Mouse (Mus musculus) ES-E14 (cell line): Measurements from ENCODE around the gene Il34. TPM values are rescaled to one million over a fixed set of nuclear protein-coding genes. Genes with fewer than 3 reads are reported as not detected.

Source experiments
- DNase-seq: peaks from one replicate; pipeline ENCODE4 v3.0.0-alpha.2; 2013; ENCODE audit warnings: low read depth, low spot score
- H3K27ac ChIP-seq: 2 replicates; pipeline ENCODE4 v1.5.1; 2012; ENCODE audit warnings: low read depth, mild to moderate bottlenecking, low read length, moderate library complexity, mixed read lengths; ENCODE audit not compliant: poor library complexity, insufficient read depth, severe bottlenecking
- H3K36me3 ChIP-seq: 2 replicates; pipeline ENCODE4 v1.6.1; 2012; ENCODE audit warnings: mild to moderate bottlenecking, low read length, moderate library complexity, mixed read lengths; ENCODE audit not compliant: control insufficient read depth, poor library complexity, insufficient read depth, severe bottlenecking
- H3K4me1 ChIP-seq, 2 experiments: fragments of 150-350 bp in 1 of 2; sonication (generic) in 1 of 2; 2 replicates each; pipeline ENCODE4 v1.6.1; 2012; ENCODE audit warnings: low read length in 2 of 2, mild to moderate bottlenecking in 1 of 2, mixed read lengths in 1 of 2; ENCODE audit not compliant: control insufficient read depth in 2 of 2, insufficient read depth in 2 of 2, poor library complexity in 1 of 2
- H3K4me3 ChIP-seq, 2 experiments: fragments of 150-350 bp in 1 of 2; sonication (generic) in 1 of 2; 2 replicates each; pipeline ENCODE4 v1.5.1; 2012; ENCODE audit warnings: low read length in 2 of 2, low read depth in 1 of 2, mild to moderate bottlenecking in 1 of 2, mixed read lengths in 1 of 2; ENCODE audit not compliant: insufficient read depth in 1 of 2, poor library complexity in 1 of 2, severe bottlenecking in 1 of 2
- H3K9ac ChIP-seq: 2 replicates; pipeline ENCODE4 v1.6.1; 2012; ENCODE audit warnings: low read depth, mild to moderate bottlenecking, low read length, mixed read lengths; ENCODE audit not compliant: poor library complexity, insufficient read depth, severe bottlenecking
- H3K9me3 ChIP-seq: fragments of 150-350 bp; sonication (generic); 2 replicates; pipeline ENCODE4 v1.6.1; 2012; ENCODE audit warnings: low read depth, mild to moderate bottlenecking, low read length; ENCODE audit not compliant: control insufficient read depth, insufficient read depth
- CHD2 ChIP-seq: IDR thresholded peaks from 2 replicates; pipeline ENCODE4 v1.6.1; 2014; ENCODE audit warnings: mild to moderate bottlenecking, low read depth, low read length, inconsistent platforms
- HCFC1 ChIP-seq: IDR thresholded peaks from 2 replicates; pipeline ENCODE4 v1.6.1; 2012; ENCODE audit warnings: low read length, inconsistent platforms, borderline replicate concordance; ENCODE audit not compliant: insufficient read depth
- MAFK ChIP-seq: IDR thresholded peaks from 2 replicates; pipeline ENCODE4 v1.6.1; 2014; ENCODE audit warnings: mild to moderate bottlenecking, low read depth, low read length, inconsistent platforms; ENCODE audit not compliant: insufficient read depth
- ZC3H11A ChIP-seq: IDR thresholded peaks from 2 replicates; pipeline ENCODE4 v1.6.1; 2012; ENCODE audit warnings: low read depth, mild to moderate bottlenecking, inconsistent platforms, low read length, borderline replicate concordance
- ZNF384 ChIP-seq: IDR thresholded peaks from 2 replicates; pipeline ENCODE4 v1.6.1; 2012; ENCODE audit warnings: low read depth, low read length, inconsistent platforms
- in situ Hi-C, 2 experiments: fragments of 600-800 bp; cut with MboI; formaldehyde crosslinking; loops; one replicate each; pipeline ENCODE4 v1.15.1; 2025; ENCODE audit warnings: low sequenced_read_pairs in 2 of 2, inconsistent platforms in 1 of 2; ENCODE audit not compliant: unreplicated experiment in 2 of 2
- total RNA-seq: library from RNA; depleted of rRNA; stranded (reverse); fragments of 300-350 nt; gene quantifications from 2 replicates; pipeline ENCODE4 v1.2.3, GENCODE M21; 2012

The Il34 gene
- total RNA-seq, 1 experiment = 4.6 TPM

- peak within 1 kb of the TSS; percentile 93 for H3K27ac ChIP-seq
- peak within 1 kb of the TSS; percentile 93 to 97 for H3K4me3 ChIP-seq
- no peaks in the 10 kb centered on the region for H3K9me3 ChIP-seq
- H3K36me3 ChIP-seq = peaks cover 33% of the 10 kb centered on the region
- peak; percentile 74 for DNase-seq
- TF ChIP-seq HCFC1 (peak; percentile 75; the same call in 1 of the 2 replicates), MAFK (no peak)
- H3K9ac ChIP-seq = peak within 1 kb of the TSS; percentile 100
- H3K4me1 ChIP-seq = no peaks in the 10 kb centered on the region; a peak in 1 of 4 replicates
- in situ Hi-C loops = loop anchor here (10.0 to 25.0 kb wide), 2 partner anchors 198 to 441 kb away; no protein-coding TSS in a partner anchor
These were observed 40.9 kb upstream of the Il34 start, which contains the start of the genes Cog4 and Sf3b3 for GRCm38 (mm10) chr8:110846405-110847170. Gene Cog4 (plus strand): TSS chr8:110846600. Gene Sf3b3 (minus strand): TSS chr8:110846787.

- Histone ChIP-seq H3K36me3 (peaks cover 33% of the 10 kb centered on the region), H3K4me3 (peak overlapping the region; percentile 93 to 97), H3K4me1 (no peaks in the 10 kb centered on the region; a peak in 1 of 4 replicates), H3K9ac (peak overlapping the region; percentile 100), H3K9me3 (no peaks in the 10 kb centered on the region), H3K27ac (peak overlapping the region; percentile 93)
- TF ChIP-seq CHD2 = no peak
- no peak for TF ChIP-seq HCFC1
- TF ChIP-seq MAFK = no peak
- no peak for TF ChIP-seq ZNF384
- no peak for TF ChIP-seq ZC3H11A
- DNase-seq = peak; percentile 20
- in situ Hi-C loops = loop anchor here (10.0 to 25.0 kb wide), 2 partner anchors 199 to 441 kb away; no protein-coding TSS in a partner anchor
These were observed 40.2 kb upstream of the Il34 start for GRCm38 (mm10) chr8:110845821-110846404.

- DNase-seq = no peak
- TF ChIP-seq ZNF384 (peak; percentile 79), MAFK (no peak)
- no peak overlapping the region for H3K27ac ChIP-seq
- peaks cover 39% of the 10 kb centered on the region for H3K36me3 ChIP-seq
- H3K4me1 ChIP-seq = no peaks in the 10 kb centered on the region; a peak in 1 of 4 replicates
- H3K4me3 ChIP-seq = peak overlapping the region; percentile 93 to 97; a peak in 3 of 4 replicates
- H3K9ac ChIP-seq = peak overlapping the region; percentile 25; the same call in 1 of the 2 replicates
- no peaks in the 10 kb centered on the region for H3K9me3 ChIP-seq
- in situ Hi-C loops = loop anchor here (10.0 to 25.0 kb wide), 2 partner anchors 200 to 442 kb away; no protein-coding TSS in a partner anchor
These were observed 39.2 kb upstream of the Il34 start for GRCm38 (mm10) chr8:110844941-110845340.

GRCm38 (mm10) chr8:110843207-110843606 lies 37.5 kb upstream of the Il34 start:
- H3K9ac ChIP-seq = no peak overlapping the region
- no peak overlapping the region for H3K27ac ChIP-seq
- H3K4me3 ChIP-seq = no peak overlapping the region
- peaks cover 52% of the 10 kb centered on the region for H3K36me3 ChIP-seq
- no peaks in the 10 kb centered on the region; a peak in 1 of 4 replicates for H3K4me1 ChIP-seq
- H3K9me3 ChIP-seq = no peaks in the 10 kb centered on the region
- no peak for TF ChIP-seq ZC3H11A
- TF ChIP-seq HCFC1 = no peak
- no peak for TF ChIP-seq ZNF384
- TF ChIP-seq CHD2 = no peak
- TF ChIP-seq MAFK = no peak
- in situ Hi-C loops = loop anchor here (10.0 to 25.0 kb wide), 2 partner anchors 202 to 444 kb away; no protein-coding TSS in a partner anchor
- no peak for DNase-seq
